Mouse (Mus musculus): ENCODE data around the gene Ptgs1. TPM values are rescaled to one million over a fixed set of nuclear protein-coding genes. Genes with fewer than 3 reads are reported as not detected.

Ptgs1 gene
- total RNA-seq, 2 experiments from 2014 or later: 5.4 to 18.4 TPM

Other genes with a start within 250 kb of the Ptgs1 start
- gene Ndufa8, start 181.0 kb upstream of the Ptgs1 start, total RNA-seq (2015; ENCODE audit: low replicate concordance): 10.1 and 21.6 TPM in 2 replicates
- gene Ndufa8, start 181.0 kb upstream of the Ptgs1 start, total RNA-seq (2017; ENCODE audit: low replicate concordance): 16.4 and 26.1 TPM in 2 replicates
- gene Morn5, start 181.0 kb upstream of the Ptgs1 start, total RNA-seq (2015; ENCODE audit: low replicate concordance): not detected in 2 replicates
- not detected in 2 replicates for gene Morn5, start 181.0 kb upstream of the Ptgs1 start, total RNA-seq (2017; ENCODE audit: low replicate concordance)
- gene Lhx6, start 125.0 kb upstream of the Ptgs1 start, total RNA-seq (2015; ENCODE audit: low replicate concordance): not detected in 2 replicates
- gene Lhx6, start 125.0 kb upstream of the Ptgs1 start, total RNA-seq (2017; ENCODE audit: low replicate concordance): not detected in 2 replicates
- gene Mrrf, start 94.0 kb upstream of the Ptgs1 start, total RNA-seq (2015; ENCODE audit: low replicate concordance): 0.42 TPM in 1 of 2 replicates, not detected in the other
- 3.4 and 16.2 TPM in 2 replicates for gene Mrrf, start 94.0 kb upstream of the Ptgs1 start, total RNA-seq (2017; ENCODE audit: low replicate concordance)
- 25.6 and 29.2 TPM in 2 replicates for gene Rbm18, start 93.7 kb upstream of the Ptgs1 start, total RNA-seq (2015; ENCODE audit: low replicate concordance)
- gene Rbm18, start 93.7 kb upstream of the Ptgs1 start, total RNA-seq (2017; ENCODE audit: low replicate concordance): 11.5 and 15.9 TPM in 2 replicates
- not detected in 2 replicates for gene Olfr338, start 143.1 kb downstream of the Ptgs1 start, total RNA-seq (2015; ENCODE audit: low replicate concordance)
- gene Olfr338, start 143.1 kb downstream of the Ptgs1 start, total RNA-seq (2017; ENCODE audit: low replicate concordance): not detected in 2 replicates
- gene Olfr339, start 188.5 kb downstream of the Ptgs1 start, total RNA-seq (2015; ENCODE audit: low replicate concordance): not detected in 2 replicates
- not detected in 2 replicates for gene Olfr339, start 188.5 kb downstream of the Ptgs1 start, total RNA-seq (2017; ENCODE audit: low replicate concordance)
- gene Olfr340, start 222.2 kb downstream of the Ptgs1 start, total RNA-seq (2015; ENCODE audit: low replicate concordance): not detected in 2 replicates
- not detected in 2 replicates for gene Olfr340, start 222.2 kb downstream of the Ptgs1 start, total RNA-seq (2017; ENCODE audit: low replicate concordance)

All from erythroid progenitor cell, adult 5-6 weeks (primary cell).